Mouse (Mus musculus) bone marrow macrophage, adult 2 months (primary cell): ENCODE measurements around the gene Prss45.

Experiments
- CTCF ChIP-seq: IDR thresholded peaks from 2 replicates; pipeline ENCODE4 v1.5.1; 2012; ENCODE audit warnings: low read depth, mild to moderate bottlenecking, low read length, moderate library complexity
- POLR2A ChIP-seq: IDR thresholded peaks from 2 replicates; pipeline ENCODE4 v1.6.1; 2012; ENCODE audit warnings: mild to moderate bottlenecking, low read depth, low read length, borderline replicate concordance

DNA sequence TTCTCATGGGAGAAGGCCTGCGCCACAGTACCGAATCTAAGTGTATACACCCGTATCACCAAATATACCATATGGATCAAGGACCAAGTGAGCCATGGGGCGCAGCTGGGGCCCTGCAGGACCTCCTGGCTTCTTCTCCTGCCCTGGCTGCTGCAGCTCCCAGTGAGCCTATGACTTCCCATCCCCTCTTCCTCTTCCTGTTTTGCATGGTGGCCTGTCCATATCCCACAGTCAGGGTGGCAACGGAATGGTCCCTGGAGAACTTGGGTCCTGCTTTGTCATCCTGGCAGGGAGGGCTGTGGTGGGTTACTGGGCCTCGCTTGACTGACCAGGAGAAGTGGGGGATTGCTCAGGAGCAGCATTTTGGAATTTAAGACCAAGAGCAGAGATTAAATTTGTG, 6.5 kb downstream of the Prss45 start:
- TF ChIP-seq CTCF (no peak), POLR2A (no peak)
